Mouse (Mus musculus) bone marrow, adult 2 months (tissue): Measurements from ENCODE around the gene Inip. TPM values are rescaled to one million over a fixed set of nuclear protein-coding genes. Genes with fewer than 3 reads are reported as not detected.

ENCODE experiments used
- H3K27ac ChIP-seq: fragments of 200-500 bp; 2 replicates; pipeline ENCODE4 v1.5.1; 2012; ENCODE audit warnings: low read depth, mild to moderate bottlenecking, control low read depth, inconsistent platforms, low read length; ENCODE audit not compliant: control insufficient read depth, poor library complexity, insufficient read depth
- H3K4me1 ChIP-seq: fragments of 200-500 bp; 2 replicates; pipeline ENCODE4 v1.6.1; 2011; ENCODE audit warnings: low read length; ENCODE audit not compliant: control insufficient read depth, insufficient read depth
- H3K4me3 ChIP-seq: fragments of 200-500 bp; replicated peaks from 2 replicates; pipeline ENCODE3; 2011; ENCODE audit warnings: mild to moderate bottlenecking, low read depth, low read length, control low read depth; ENCODE audit not compliant: control insufficient read depth
- CTCF ChIP-seq: fragments of 200-500 bp; IDR thresholded peaks from 2 replicates; pipeline ENCODE4 v1.5.1; 2011; ENCODE audit warnings: low read length, control low read depth; ENCODE audit not compliant: control insufficient read depth, insufficient read depth
- POLR2A ChIP-seq: fragments of 200-500 bp; IDR thresholded peaks from 2 replicates; pipeline ENCODE4 v1.6.1; 2011; ENCODE audit warnings: low read depth, mild to moderate bottlenecking, control low read depth, low read length, borderline replicate concordance; ENCODE audit not compliant: control insufficient read depth
- WGBS: fragments of 180-500 bp; shearing (Covaris S2); methylation state at CpG from one replicate; pipeline ENCODE4 v1.1.7; 2018; 5-methylcytosine and 5-hydroxymethylcytosine counted together
- polyA plus RNA-seq: library from polyadenylated mRNA; stranded (reverse); fragments of >200 nt; gene quantifications from 2 replicates; pipeline ENCODE4 v1.2.4, GENCODE M21; 2011; ENCODE audit warnings: low replicate concordance; ENCODE audit not compliant: missing spikeins, insufficient read depth, insufficient read length

Gene Inip
- polyA plus RNA-seq, 1 experiment, result 27.6 TPM

- Histone ChIP-seq H3K4me1 (no peaks in the 10 kb centered on the region; the same call in 1 of the 2 replicates), H3K27ac (no peak overlapping the region), H3K4me3 (no peak overlapping the region)
- WGBS, result 33% methylated on average over 1 of the region's 1 CpGs
- TF ChIP-seq CTCF (no peak), POLR2A (no peak)
Measured at GRCm38 (mm10) chr4:59780568-59780967, 20.8 kb downstream of the Inip start.

GRCm38 (mm10) chr4:59777828-59778227, 23.6 kb downstream of the Inip start:
- Histone ChIP-seq H3K27ac (no peak overlapping the region), H3K4me3 (no peak overlapping the region), H3K4me1 (no peaks in the 10 kb centered on the region; the same call in 1 of the 2 replicates)
- no peak for TF ChIP-seq CTCF
- TF ChIP-seq POLR2A, result no peak
- 73% methylated on average over 3 of the region's 3 CpGs for WGBS

DNA sequence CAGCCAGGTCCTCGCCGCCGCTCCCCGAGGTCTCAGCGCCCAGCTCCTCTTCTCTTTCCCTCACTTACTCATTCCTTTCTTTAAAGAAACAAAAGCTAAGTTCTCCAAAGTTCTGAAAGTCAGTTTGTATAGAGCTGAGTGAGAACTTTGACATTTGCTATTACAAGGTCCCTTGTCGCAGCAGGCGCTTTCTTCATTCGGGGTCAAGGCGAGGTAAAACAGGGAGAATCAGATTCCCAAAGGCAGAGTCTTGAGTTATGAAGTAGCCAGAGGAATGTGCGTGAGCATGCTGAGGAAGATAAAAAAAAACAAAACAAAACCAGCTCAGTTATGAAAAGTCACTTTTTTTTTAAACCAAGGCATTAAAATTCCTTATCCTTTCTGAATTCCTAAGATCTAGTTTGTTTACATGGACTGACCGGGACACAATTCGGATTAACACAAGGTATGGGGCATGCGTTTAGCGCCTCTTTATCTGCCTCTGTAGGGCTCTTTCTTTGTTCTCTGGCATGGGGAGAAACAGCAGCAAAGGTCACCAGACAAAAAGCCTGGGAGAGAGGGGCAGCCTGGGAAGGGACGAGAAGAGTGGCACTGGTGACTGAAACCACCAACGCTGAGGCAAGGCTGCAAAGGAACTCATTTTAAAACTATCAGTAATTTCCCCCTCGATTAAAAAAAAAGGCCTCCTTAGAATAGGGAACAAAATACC, 29.1 kb downstream of the Inip start:
- H3K27ac ChIP-seq, result no peak overlapping the region; the same call in 1 of the 2 replicates
- H3K4me1 ChIP-seq, result no peaks in the 10 kb centered on the region
- TF ChIP-seq CTCF (no peak), POLR2A (no peak)
- no peak overlapping the region for H3K4me3 ChIP-seq
- 86% methylated on average over 17 of the region's 17 CpGs for WGBS

DNA sequence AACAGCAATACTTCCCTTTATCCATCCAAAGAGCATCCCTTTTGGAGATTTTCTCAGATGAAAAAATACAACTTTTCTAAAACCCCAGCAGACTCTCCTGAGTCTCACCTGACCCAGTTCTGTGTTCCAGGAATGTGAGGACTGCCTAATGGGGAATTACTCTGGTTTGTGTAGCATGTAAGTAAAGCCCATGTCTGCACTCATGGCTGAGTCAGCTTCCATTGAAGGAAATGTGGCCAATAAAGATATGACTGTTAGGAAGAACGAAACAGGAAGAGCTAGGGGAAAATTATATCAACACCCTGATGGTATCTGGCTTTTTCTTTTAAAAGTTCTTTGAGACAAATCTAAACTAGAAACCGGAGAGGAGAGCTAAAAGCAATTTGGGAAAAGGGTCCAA, 33.7 kb downstream of the Inip start:
- whole genome bisulfite sequencing, result 22% methylated on average over 2 of the region's 2 CpGs
- TF ChIP-seq POLR2A (no peak), CTCF (no peak)
- H3K27ac ChIP-seq, result no peak overlapping the region
- no peaks in the 10 kb centered on the region; the same call in 1 of the 2 replicates for H3K4me1 ChIP-seq
- no peak overlapping the region for H3K4me3 ChIP-seq

GRCm38 (mm10) chr4:59765385-59766005, 35.9 kb downstream of the Inip start:
- Histone ChIP-seq H3K4me1 (peaks cover 1% of the 10 kb centered on the region; the same call in 1 of the 2 replicates), H3K4me3 (no peak overlapping the region), H3K27ac (no peak overlapping the region)
- TF ChIP-seq POLR2A (no peak), CTCF (no peak)
- 44% methylated on average over 7 of the region's 7 CpGs for WGBS

DNA sequence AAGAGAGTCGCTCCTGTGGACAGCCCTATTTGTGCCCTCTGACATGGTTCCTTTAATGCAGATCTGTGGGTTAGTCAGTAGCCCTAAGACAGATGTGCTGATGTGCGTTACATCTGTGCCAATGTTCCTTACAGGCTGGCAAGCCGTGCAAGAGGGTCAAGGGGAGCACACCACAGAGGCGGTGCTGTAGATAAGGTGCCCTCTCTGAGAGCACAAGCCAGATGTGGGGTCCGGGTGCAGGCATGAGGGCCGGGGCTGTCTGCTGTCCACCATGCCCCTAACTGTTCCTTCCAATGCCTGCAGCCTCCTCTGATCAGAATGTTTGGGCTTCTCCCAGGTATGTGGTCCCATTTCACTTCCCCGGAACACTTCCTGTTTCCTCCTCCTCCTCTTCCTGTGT, 36.4 kb downstream of the Inip start:
- TF ChIP-seq CTCF (no peak), POLR2A (no peak)
- H3K4me1 ChIP-seq, result peaks cover 1% of the 10 kb centered on the region; the same call in 1 of the 2 replicates
- 60% methylated on average over 7 of the region's 7 CpGs for WGBS
- H3K27ac ChIP-seq, result no peak overlapping the region; the same call in 1 of the 2 replicates
- H3K4me3 ChIP-seq, result no peak overlapping the region

- Histone ChIP-seq H3K4me1 (peaks cover 1% of the 10 kb centered on the region; the same call in 1 of the 2 replicates), H3K4me3 (no peak overlapping the region), H3K27ac (no peak overlapping the region)
- 50% methylated on average over 4 of the region's 4 CpGs for WGBS
- TF ChIP-seq POLR2A, result no peak
- TF ChIP-seq CTCF, result no peak
Measured at GRCm38 (mm10) chr4:59761365-59761729, 40.0 kb downstream of the Inip start.

DNA sequence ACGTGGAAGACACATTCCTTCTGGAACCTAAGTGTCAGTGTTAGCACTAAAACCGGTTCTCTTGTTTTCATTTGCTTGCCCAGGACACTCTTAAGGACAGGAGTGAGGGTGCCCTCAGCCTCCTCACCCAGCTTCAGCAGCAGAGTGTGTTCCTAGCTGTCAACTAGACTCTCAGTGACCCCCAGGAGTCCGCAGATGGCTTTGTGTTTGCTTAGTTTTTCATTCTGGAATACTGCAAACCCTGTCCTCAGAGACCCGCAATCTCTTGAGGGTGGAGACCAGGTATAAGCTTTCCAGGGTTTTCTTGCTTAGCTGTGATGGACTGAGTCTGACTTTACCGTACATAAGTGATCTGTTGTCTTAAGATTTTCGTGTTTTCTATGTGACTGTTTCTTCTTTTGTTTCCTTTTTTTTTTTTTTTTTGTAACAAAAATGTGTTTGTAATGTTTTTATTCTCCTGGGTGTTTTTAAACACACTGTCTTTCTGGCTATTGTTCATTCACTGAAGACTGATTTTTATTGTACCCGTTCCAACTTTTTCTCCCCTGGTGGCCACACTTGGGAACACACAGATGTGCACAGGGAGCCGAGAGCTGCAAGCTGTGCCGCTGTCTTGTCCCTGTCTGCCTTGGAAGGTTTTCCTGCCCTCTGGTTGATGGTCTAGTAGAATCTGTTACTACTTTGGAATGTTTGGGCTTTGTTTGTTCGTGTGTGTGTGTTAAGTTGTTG, 40.6 kb downstream of the Inip start:
- Histone ChIP-seq H3K4me3 (no peak overlapping the region), H3K27ac (no peak overlapping the region), H3K4me1 (peaks cover 1% of the 10 kb centered on the region; the same call in 1 of the 2 replicates)
- 64% methylated on average over 10 of the region's 10 CpGs for WGBS
- TF ChIP-seq CTCF (no peak), POLR2A (no peak)
